Mouse (Mus musculus): ENCODE results near the gene Ccnd3. TPM values are rescaled to one million over a fixed set of nuclear protein-coding genes. Genes with fewer than 3 reads are reported as not detected.

Ccnd3 gene
- total and polyA plus RNA-seq, 2 experiments from 2014 or later = 42.6 to 54.0 TPM

GRCm38 (mm10) chr17:47479887-47480286 lies 25.0 kb upstream of the Ccnd3 start:
- Histone ChIP-seq H3K27me3 (ENCODE audit: insufficient read depth, low read length) (no peaks in the 10 kb centered on the region), H3K4me1 (ENCODE audit: insufficient read depth) (no peaks in the 10 kb centered on the region), H3K36me3 (ENCODE audit: insufficient read depth) (no peaks in the 10 kb centered on the region), H3K4me2 (ENCODE audit: low read depth) (no peak overlapping the region), H3K9ac (no peak overlapping the region), H3K9me3 (ENCODE audit: low read length) (no peaks in the 10 kb centered on the region), H3K4me3 (ENCODE audit: low read depth, low read length) (no peak overlapping the region), H3K27ac (ENCODE audit: low read depth, low read length) (no peak overlapping the region)
- DNase-seq (no peak), ATAC-seq (no peak)
- 73% methylated on average over 3 of the region's 3 CpGs for whole genome bisulfite sequencing
- TF ChIP-seq CTCF (IDR thresholded peaks at IDR 0.05; ENCODE audit: low read depth) = no peak

GRCm38 (mm10) chr17:47482401-47482800 lies 22.4 kb upstream of the Ccnd3 start:
- peak; percentile 45 for DNase-seq
- Histone ChIP-seq H3K9me3 (ENCODE audit: low read length) (no peaks in the 10 kb centered on the region), H3K4me1 (ENCODE audit: insufficient read depth) (no peaks in the 10 kb centered on the region), H3K4me3 (ENCODE audit: low read depth, low read length) (no peak overlapping the region), H3K36me3 (ENCODE audit: insufficient read depth) (0 out of 2 replicates have a peak, but pooled peaks cover 1% of the 10 kb centered on the region), H3K27me3 (ENCODE audit: insufficient read depth, low read length) (no peaks in the 10 kb centered on the region), H3K27ac (ENCODE audit: low read depth, low read length) (no peak overlapping the region), H3K9ac (no peak overlapping the region), H3K4me2 (ENCODE audit: low read depth) (no peak overlapping the region)
- WGBS = 31% methylated on average over 2 of the region's 2 CpGs
- TF ChIP-seq CTCF (IDR thresholded peaks at IDR 0.05; ENCODE audit: low read depth) = peak; percentile 73
- ATAC-seq = no peak

DNA sequence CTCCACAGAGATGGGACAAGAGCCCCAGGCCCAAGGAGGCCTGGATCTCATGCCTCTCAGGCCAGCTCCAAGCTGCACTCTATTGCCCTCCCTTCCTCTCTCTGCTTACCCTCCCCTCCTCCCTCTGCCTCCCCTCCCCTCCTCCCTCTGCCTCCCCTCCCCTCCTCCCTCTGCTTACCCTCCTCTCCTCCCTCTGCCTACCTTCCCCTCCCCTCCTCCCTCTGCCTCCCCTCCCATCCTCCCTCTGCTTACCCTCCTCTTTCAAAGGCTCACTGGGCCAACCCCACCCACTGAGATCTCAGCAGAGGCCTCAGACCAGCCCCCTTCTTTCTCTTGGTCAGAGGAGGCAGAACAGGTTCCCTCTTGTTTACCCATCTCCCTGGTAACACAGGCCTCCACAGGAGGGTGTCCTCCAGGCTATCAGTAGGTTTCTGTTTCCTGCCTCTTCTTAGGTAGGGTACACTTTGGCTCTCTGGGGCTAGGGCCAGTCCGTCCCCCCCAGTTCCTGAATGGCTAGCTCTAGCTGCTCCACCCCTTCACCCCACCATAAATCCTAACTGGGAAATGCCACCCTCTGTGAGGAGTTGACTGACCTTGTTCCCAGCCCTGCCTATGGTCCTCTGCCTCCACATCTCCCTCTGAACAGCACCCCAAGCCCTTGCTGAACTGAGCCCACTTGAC lies 20.5 kb upstream of the Ccnd3 start:
- Histone ChIP-seq H3K9ac (no peak overlapping the region), H3K27me3 (ENCODE audit: insufficient read depth, low read length) (no peaks in the 10 kb centered on the region), H3K4me3 (ENCODE audit: low read depth, low read length) (no peak overlapping the region), H3K4me2 (ENCODE audit: low read depth) (no peak overlapping the region), H3K9me3 (ENCODE audit: low read length) (no peaks in the 10 kb centered on the region), H3K4me1 (ENCODE audit: insufficient read depth) (no peaks in the 10 kb centered on the region), H3K27ac (ENCODE audit: low read depth, low read length) (no peak overlapping the region), H3K36me3 (ENCODE audit: insufficient read depth) (peaks cover 15% of the 10 kb centered on the region)
- WGBS = 23% methylated on average over 1 of the region's 1 CpGs
- ATAC-seq (no peak), DNase-seq (no peak)
- no peak for TF ChIP-seq CTCF (IDR thresholded peaks at IDR 0.05; ENCODE audit: low read depth)

DNA sequence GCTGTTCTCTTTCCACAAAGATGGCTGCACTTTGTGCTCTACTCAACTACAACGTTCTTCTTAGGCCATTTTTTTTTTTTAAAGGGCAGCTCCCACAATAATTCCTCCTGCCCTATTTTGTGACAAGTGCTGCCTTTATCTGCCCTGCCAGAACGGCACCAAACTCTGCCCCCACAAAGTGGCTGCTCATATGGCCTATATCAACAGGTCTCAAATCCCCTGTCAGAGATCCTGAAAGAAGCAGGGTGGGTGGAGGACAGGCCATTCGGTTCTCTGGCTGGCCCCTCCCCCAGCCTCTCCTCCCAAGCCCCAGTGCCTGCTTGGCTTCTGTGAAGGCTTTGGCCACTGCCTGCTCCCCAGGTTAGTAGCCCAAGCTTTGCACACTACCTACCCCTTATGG lies 19.9 kb upstream of the Ccnd3 start:
- 10% methylated on average over 3 of the region's 3 CpGs for WGBS
- Histone ChIP-seq H3K36me3 (ENCODE audit: insufficient read depth) (peaks cover 21% of the 10 kb centered on the region), H3K27me3 (ENCODE audit: insufficient read depth, low read length) (no peaks in the 10 kb centered on the region), H3K9me3 (ENCODE audit: low read length) (no peaks in the 10 kb centered on the region), H3K4me2 (ENCODE audit: low read depth) (no peak overlapping the region), H3K4me3 (ENCODE audit: low read depth, low read length) (no peak overlapping the region), H3K27ac (ENCODE audit: low read depth, low read length) (no peak overlapping the region), H3K9ac (no peak overlapping the region), H3K4me1 (ENCODE audit: insufficient read depth) (no peaks in the 10 kb centered on the region)
- no peak for ATAC-seq
- no peak for DNase-seq
- no peak for TF ChIP-seq CTCF (IDR thresholded peaks at IDR 0.05; ENCODE audit: low read depth)

DNA sequence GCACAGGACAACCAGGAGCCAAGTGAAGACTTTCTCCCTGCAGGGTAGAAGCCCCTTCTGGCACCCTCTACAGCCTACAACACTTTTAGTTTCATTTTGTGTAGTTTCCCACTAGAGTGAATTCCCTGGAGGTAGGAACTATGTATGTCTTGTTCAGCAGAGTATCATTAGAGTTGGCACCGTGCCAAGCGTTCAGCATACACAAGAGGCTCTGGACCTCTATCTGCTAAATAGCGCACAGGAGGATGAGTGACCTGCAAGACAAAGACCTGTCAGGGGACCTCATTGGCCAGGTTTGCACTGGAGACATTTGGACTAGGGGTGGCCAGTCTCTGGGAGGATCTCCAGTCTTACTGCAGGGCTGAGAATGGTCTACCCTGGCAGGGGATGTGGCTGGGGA lies 19.1 kb upstream of the Ccnd3 start:
- 70% methylated on average over 3 of the region's 3 CpGs for WGBS
- no peak overlapping the region for H3K9ac ChIP-seq
- H3K27me3 ChIP-seq (ENCODE audit: insufficient read depth, low read length) = no peaks in the 10 kb centered on the region
- no peak overlapping the region for H3K4me2 ChIP-seq (ENCODE audit: low read depth)
- DNase-seq = no peak
- no peak for TF ChIP-seq CTCF (IDR thresholded peaks at IDR 0.05; ENCODE audit: low read depth)
- no peaks in the 10 kb centered on the region for H3K4me1 ChIP-seq (ENCODE audit: insufficient read depth)
- ATAC-seq = no peak
- H3K36me3 ChIP-seq (ENCODE audit: insufficient read depth) = peaks cover 28% of the 10 kb centered on the region
- H3K4me3 ChIP-seq (ENCODE audit: low read depth, low read length) = no peak overlapping the region
- H3K27ac ChIP-seq (ENCODE audit: low read depth, low read length) = no peak overlapping the region
- H3K9me3 ChIP-seq (ENCODE audit: low read length) = no peaks in the 10 kb centered on the region

GRCm38 (mm10) chr17:47490791-47491190 lies 14.1 kb upstream of the Ccnd3 start:
- Histone ChIP-seq H3K27ac (ENCODE audit: low read depth, low read length) (no peak overlapping the region), H3K36me3 (ENCODE audit: insufficient read depth) (peaks cover 74% of the 10 kb centered on the region), H3K4me3 (ENCODE audit: low read depth, low read length) (no peak overlapping the region), H3K4me2 (ENCODE audit: low read depth) (no peak overlapping the region), H3K4me1 (ENCODE audit: insufficient read depth) (no peaks in the 10 kb centered on the region), H3K27me3 (ENCODE audit: insufficient read depth, low read length) (no peaks in the 10 kb centered on the region), H3K9ac (no peak overlapping the region), H3K9me3 (ENCODE audit: low read length) (no peaks in the 10 kb centered on the region)
- ATAC-seq (no peak), DNase-seq (no peak)
- 89% methylated on average over 9 of the region's 9 CpGs for WGBS
- no peak for TF ChIP-seq CTCF (IDR thresholded peaks at IDR 0.05; ENCODE audit: low read depth)

DNA sequence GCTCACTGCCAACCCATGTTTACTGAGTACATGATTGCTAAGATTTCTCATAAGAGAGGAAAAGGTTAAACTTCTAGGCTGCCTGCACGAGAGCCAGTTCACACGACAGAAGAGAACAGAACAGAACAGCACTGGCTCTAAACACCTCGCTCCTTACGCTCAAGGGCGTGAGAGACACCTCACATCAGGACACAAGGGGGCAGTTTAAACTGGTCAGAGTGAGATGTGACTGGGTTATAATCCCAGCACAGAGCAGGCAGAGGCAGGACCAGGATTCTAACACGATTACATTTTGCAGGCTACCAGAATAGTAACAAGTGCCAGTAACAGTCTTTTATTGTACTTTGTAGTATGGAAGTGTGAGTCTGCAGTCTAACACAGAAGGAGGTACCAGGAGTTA lies 12.1 kb upstream of the Ccnd3 start:
- DNase-seq (no peak), ATAC-seq (no peak)
- TF ChIP-seq CTCF (IDR thresholded peaks at IDR 0.05; ENCODE audit: low read depth) = no peak
- Histone ChIP-seq H3K4me3 (ENCODE audit: low read depth, low read length) (no peak overlapping the region), H3K27ac (ENCODE audit: low read depth, low read length) (no peak overlapping the region), H3K36me3 (ENCODE audit: insufficient read depth) (peaks cover 81% of the 10 kb centered on the region), H3K27me3 (ENCODE audit: insufficient read depth, low read length) (no peaks in the 10 kb centered on the region), H3K9me3 (ENCODE audit: low read length) (no peaks in the 10 kb centered on the region), H3K4me1 (ENCODE audit: insufficient read depth) (no peaks in the 10 kb centered on the region), H3K4me2 (ENCODE audit: low read depth) (no peak overlapping the region), H3K9ac (no peak overlapping the region)
- WGBS = 80% methylated on average over 6 of the region's 6 CpGs
